ENCODE assay signal across 27 mouse cellular contexts in genomic region chr6:108057353-108057752, GRCm38 (mm10). TPM values are rescaled to one million over a fixed set of nuclear protein-coding genes. Genes with fewer than 3 reads are reported as not detected.
A peak's percentile ranks its signal among the peaks of the same experiment; 100 is the strongest.
DNase-seq lines count a peak whose midpoint lies in the region; ATAC-seq lines count a peak whose summit lies in the region.
"Had no signal": no experiment of that assay in that cellular context is flagged by ENCODE, and none has a peak within 500 bp of the region (broad histone marks: within the 10 kb centered on the region; RNA-seq: fewer than 3 reads in every experiment).

No protein-coding gene starts in this region.

- no peak for DNase-seq in forebrain, embryonic 11.5 days (ENCODE audit: low spot score)
- DNase-seq in frontal cortex, adult 2 months (ENCODE audit: extremely low spot score in 1 of 2, low spot score in 1 of 2), result no peak
- peak; percentile 21 for DNase-seq in testis, postnatal 10 days (ENCODE audit: low spot score)
- no peak for DNase-seq in testis, postnatal 14 days (ENCODE audit: low spot score)
- DNase-seq in telencephalon, adult 2 months (ENCODE audit: low read depth, low spot score), result peak; percentile 35
- DNase-seq in Muller cell, postnatal 12 days (ENCODE audit: inconsistent ontology term), result no peak
- DNase-seq: adrenal gland, postnatal 10 days; adrenal gland, postnatal 36 days; cerebellum, adult 11-12 months; cerebellum, adult 8-10 months; embryo, embryonic 11 days; gastrocnemius, adult 2 months; gastrocnemius, postnatal 14 days; heart, adult 11 months; heart, postnatal 14 days; heart, postnatal 4 days; kidney, adult 18-20 months had no signal

- H3K9ac ChIP-seq in forebrain, embryonic 13.5 days, result no peak overlapping the region
- no peak overlapping the region for H3K9ac ChIP-seq in forebrain, embryonic 11.5 days (ENCODE audit: low read length)
- H3K9ac ChIP-seq: embryonic facial prominence, embryonic 13.5 days; heart, embryonic 13.5 days; hindbrain, embryonic 14.5 days had no signal

- WGBS in forebrain, embryonic 13.5 days, result 75% methylated on average over 4 of the region's 4 CpGs
- 77% methylated on average over 4 of the region's 4 CpGs for WGBS in forebrain, embryonic 11.5 days

- no peaks in the 10 kb centered on the region for H3K4me1 ChIP-seq in forebrain, embryonic 13.5 days
- H3K4me1 ChIP-seq in forebrain, embryonic 11.5 days (replicated peaks; ENCODE audit: control insufficient read depth, insufficient read depth, low read length), result no peaks in the 10 kb centered on the region
- H3K4me1 ChIP-seq: embryonic facial prominence, embryonic 10.5 days; embryonic facial prominence, embryonic 13.5 days; heart, embryonic 13.5 days had no signal

- H3K9me3 ChIP-seq in forebrain, embryonic 13.5 days (replicated peaks), result no peaks in the 10 kb centered on the region
- H3K9me3 ChIP-seq in forebrain, embryonic 11.5 days (ENCODE audit: control insufficient read depth, low read length), result no peaks in the 10 kb centered on the region
- H3K9me3 ChIP-seq: embryonic facial prominence, embryonic 10.5 days; embryonic facial prominence, embryonic 13.5 days; heart, embryonic 13.5 days had no signal

- no peaks in the 10 kb centered on the region for H3K27me3 ChIP-seq in forebrain, embryonic 13.5 days
- no peaks in the 10 kb centered on the region for H3K27me3 ChIP-seq in forebrain, embryonic 11.5 days (ENCODE audit: control insufficient read depth, insufficient read depth, low read length)
- H3K27me3 ChIP-seq: embryonic facial prominence, embryonic 13.5 days had no signal

- peak; percentile 49; the same call in 1 of the 2 replicates for ATAC-seq in forebrain, embryonic 13.5 days
- ATAC-seq in forebrain, embryonic 11.5 days (replicated peaks; ENCODE audit: low FRiP score), result no peak
- peak; percentile 55; the same call in 1 of the 2 replicates for ATAC-seq in frontal cortex, adult (ENCODE audit: low TSS enrichment)
- ATAC-seq: hindbrain, postnatal 0 days; inflammation-experienced regulatory T-cells, adult 6 months; intestine, embryonic 16.5 days; Patski had no signal

- H3K4me2 ChIP-seq in forebrain, embryonic 13.5 days, result no peak overlapping the region
- no peak overlapping the region for H3K4me2 ChIP-seq in forebrain, embryonic 11.5 days (ENCODE audit: low read depth, low read length, severe bottlenecking)
- H3K4me2 ChIP-seq: embryonic facial prominence, embryonic 13.5 days; heart, embryonic 13.5 days; hindbrain, embryonic 14.5 days had no signal

- H3K27ac ChIP-seq in forebrain, embryonic 13.5 days, result no peak overlapping the region
- no peak overlapping the region for H3K27ac ChIP-seq in forebrain, embryonic 11.5 days (ENCODE audit: low read depth, low read length)
- H3K27ac ChIP-seq: embryonic facial prominence, embryonic 10.5 days; embryonic facial prominence, embryonic 13.5 days; gastrocnemius, adult 2 months; heart, embryonic 13.5 days; hindbrain, embryonic 14.5 days; hindbrain, postnatal 0 days had no signal

- no peaks in the 10 kb centered on the region for H3K36me3 ChIP-seq in forebrain, embryonic 13.5 days (ENCODE audit: poor library complexity, severe bottlenecking)
- no peaks in the 10 kb centered on the region for H3K36me3 ChIP-seq in forebrain, embryonic 11.5 days (ENCODE audit: control insufficient read depth, insufficient read depth, low read length)
- H3K36me3 ChIP-seq: embryonic facial prominence, embryonic 10.5 days; embryonic facial prominence, embryonic 13.5 days; heart, embryonic 13.5 days had no signal

- no peak overlapping the region for H3K4me3 ChIP-seq in forebrain, embryonic 13.5 days
- no peak overlapping the region for H3K4me3 ChIP-seq in forebrain, embryonic 11.5 days (ENCODE audit: low read depth, low read length)
- H3K4me3 ChIP-seq: embryonic facial prominence, embryonic 10.5 days; embryonic facial prominence, embryonic 13.5 days; gastrocnemius, adult 2 months; heart, embryonic 13.5 days had no signal

RNA-seq across cellular contexts. Expression of gene Setmar, which starts 7.5 kb away (rescaled TPM):
- polyA plus RNA-seq in forebrain, embryonic 13.5 days (2015; fragmentation: Nextera tagmentation; extraction: Ambion mirVana), result 6.4 and 8.0 TPM in 2 replicates
- 9.0 and 9.2 TPM in 2 replicates for polyA plus RNA-seq in forebrain, embryonic 11.5 days (2014; fragmentation: Nextera tagmentation; extraction: Ambion mirVana)
- 7.9 and 9.3 TPM in 2 replicates for polyA plus RNA-seq in frontal cortex, adult 2 months (2012; rRNA removed)

Comparison
In these comparisons a context has a peak if more than half of its experiments do, and no peak if none do; other contexts are left out.
1. DNase-seq: peak in testis, postnatal 10 days (single experiment) and telencephalon, adult 2 months (single experiment); none in forebrain, embryonic 11.5 days (single experiment), frontal cortex, adult 2 months (0 of 2), testis, postnatal 14 days (single experiment) and Muller cell, postnatal 12 days (single experiment).